Mouse (Mus musculus) myocyte (in vitro differentiated cells): ENCODE measurements around the gene Pdlim5.

Experiments
- E2F4 ChIP-seq: IDR thresholded peaks from one replicate; pipeline ENCODE4 v1.6.1; 2011; ENCODE audit warnings: mild to moderate bottlenecking, control low read depth, moderate library complexity; ENCODE audit not compliant: insufficient read depth
- MAX ChIP-seq: IDR thresholded peaks from one replicate; pipeline ENCODE4 v1.6.1; 2011; ENCODE audit warnings: low read depth, mild to moderate bottlenecking, control low read depth
- MYOD1 ChIP-seq, 3 experiments: IDR thresholded peaks; one replicate each; pipeline ENCODE4 v1.6.1; 2011; ENCODE audit warnings: control low read depth in 2 of 3, low read depth in 2 of 3, mild to moderate bottlenecking in 2 of 3, moderate library complexity in 1 of 3; ENCODE audit not compliant: insufficient read length in 2 of 3, control insufficient read depth in 1 of 3
- MYOG ChIP-seq, 3 experiments: IDR thresholded peaks; one replicate each; pipeline ENCODE4 v1.6.1; 2011; ENCODE audit warnings: control low read depth in 2 of 3, low read depth in 2 of 3, mild to moderate bottlenecking in 2 of 3; ENCODE audit not compliant: insufficient read length in 2 of 3, control insufficient read depth in 1 of 3, insufficient read depth in 1 of 3
- POLR2A ChIP-seq: IDR thresholded peaks from one replicate; pipeline ENCODE4 v1.6.1; 2011; ENCODE audit warnings: low read depth, mild to moderate bottlenecking, control low read depth, moderate library complexity; ENCODE audit not compliant: insufficient read length
- POLR2AphosphoS2 ChIP-seq: IDR thresholded peaks from one replicate; pipeline ENCODE4 v1.6.1; 2011; ENCODE audit warnings: low read depth, control low read depth; ENCODE audit not compliant: insufficient read length
- REST ChIP-seq: IDR thresholded peaks from one replicate; pipeline ENCODE4 v1.6.1; 2011; ENCODE audit warnings: mild to moderate bottlenecking, control low read depth, moderate library complexity; ENCODE audit not compliant: insufficient read depth, insufficient read length
- SRF ChIP-seq: IDR thresholded peaks from one replicate; pipeline ENCODE4 v1.6.1; 2011; ENCODE audit warnings: low read depth; ENCODE audit not compliant: control insufficient read depth, insufficient read length
- TCF12 ChIP-seq: IDR thresholded peaks from one replicate; pipeline ENCODE4 v1.6.1; 2011; ENCODE audit warnings: mild to moderate bottlenecking, control low read depth; ENCODE audit not compliant: poor library complexity, insufficient read depth, severe bottlenecking
- TCF3 ChIP-seq: IDR thresholded peaks from one replicate; pipeline ENCODE4 v1.6.1; 2011; ENCODE audit warnings: low read depth, control low read depth; ENCODE audit not compliant: insufficient read length
- USF1 ChIP-seq: IDR thresholded peaks from one replicate; pipeline ENCODE4 v1.6.1; 2011; ENCODE audit warnings: low read depth, mild to moderate bottlenecking, control low read depth, moderate library complexity

GRCm38 (mm10) chr3:142388189-142388588 lies 7.3 kb downstream of the Pdlim5 start:
- TF ChIP-seq USF1: no peak
- no peak for TF ChIP-seq SRF
- no peak for TF ChIP-seq POLR2A
- no peak for TF ChIP-seq E2F4
- TF ChIP-seq MYOD1 (IDR thresholded peaks at IDR 0.05; ENCODE audit: control insufficient read depth in 1 of 3, insufficient read length in 2 of 3, low read depth in 2 of 3): no peak
- TF ChIP-seq MAX: no peak
- no peak for TF ChIP-seq POLR2AphosphoS2
- no peak for TF ChIP-seq REST
- TF ChIP-seq MYOG (IDR thresholded peaks at IDR 0.05; ENCODE audit: control insufficient read depth in 1 of 3, insufficient read depth in 1 of 3, insufficient read length in 2 of 3, low read depth in 2 of 3): no peak
- no peak for TF ChIP-seq TCF12
- TF ChIP-seq TCF3: no peak
